Mouse (Mus musculus): ENCODE measurements at regions not wholly inside any gene's neighbourhood (a gene's known extent, or its start where the extent isn't known, plus 50 kb on each side); places are given as distances from the start of the nearest gene placed in this dataset.

GRCm38 (mm10) chr13:116017886-116018285 is 291.6 kb downstream of the Isl1 start:
- no peak for DNase-seq (ENCODE audit: low spot score)

- no peak for DNase-seq (ENCODE audit: low spot score)
Measured at GRCm38 (mm10) chr13:116003733-116004132, 305.8 kb downstream of the Isl1 start.

DNA sequence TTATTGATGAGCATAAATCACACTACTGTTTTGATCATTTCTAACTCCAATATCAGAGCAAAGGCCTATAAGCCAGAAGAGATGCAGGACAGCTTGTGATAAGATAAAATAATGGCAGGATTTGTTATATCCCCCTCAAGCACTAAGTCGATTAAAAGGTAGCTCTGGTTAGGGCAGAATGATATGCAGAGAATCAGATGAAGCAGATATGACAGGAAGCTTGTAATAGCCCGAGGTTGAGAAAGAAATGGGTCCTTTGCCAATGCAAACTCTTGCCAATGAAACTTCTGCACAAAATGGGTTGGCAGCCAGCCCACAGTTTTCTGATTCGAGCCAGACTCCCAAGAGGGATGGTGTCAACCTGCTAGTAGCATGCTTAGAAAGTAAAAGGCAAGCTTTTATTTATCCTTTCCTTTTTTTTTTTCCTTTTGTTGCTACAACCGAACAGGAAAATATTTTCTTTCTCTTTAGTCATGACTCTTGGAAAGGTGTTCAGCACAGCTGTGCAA is 307.0 kb downstream of the Isl1 start:
- DNase-seq (ENCODE audit: low spot score) = peak; percentile 4

GRCm38 (mm10) chr13:115990591-115990990 is 318.9 kb downstream of the Isl1 start:
- no peak for DNase-seq (ENCODE audit: low spot score)

GRCm38 (mm10) chr13:115989091-115989490 is 320.4 kb downstream of the Isl1 start:
- DNase-seq (ENCODE audit: low spot score) = no peak

- no peak for DNase-seq (ENCODE audit: low spot score)
Measured at GRCm38 (mm10) chr13:115986282-115986681, 323.2 kb downstream of the Isl1 start.

- DNase-seq (ENCODE audit: low spot score) = no peak
Measured at GRCm38 (mm10) chr13:115985715-115986114, 323.8 kb downstream of the Isl1 start.

- DNase-seq (ENCODE audit: low spot score) = no peak
Measured at GRCm38 (mm10) chr13:115977890-115978203, 331.6 kb downstream of the Isl1 start.

- no peak for DNase-seq (ENCODE audit: low spot score)
Measured at GRCm38 (mm10) chr13:115977118-115977889, 332.2 kb downstream of the Isl1 start.

Data from testis, postnatal 14 days (tissue).